ENCODE assay signal across 8 mouse cellular contexts in the genomic region with DNA sequence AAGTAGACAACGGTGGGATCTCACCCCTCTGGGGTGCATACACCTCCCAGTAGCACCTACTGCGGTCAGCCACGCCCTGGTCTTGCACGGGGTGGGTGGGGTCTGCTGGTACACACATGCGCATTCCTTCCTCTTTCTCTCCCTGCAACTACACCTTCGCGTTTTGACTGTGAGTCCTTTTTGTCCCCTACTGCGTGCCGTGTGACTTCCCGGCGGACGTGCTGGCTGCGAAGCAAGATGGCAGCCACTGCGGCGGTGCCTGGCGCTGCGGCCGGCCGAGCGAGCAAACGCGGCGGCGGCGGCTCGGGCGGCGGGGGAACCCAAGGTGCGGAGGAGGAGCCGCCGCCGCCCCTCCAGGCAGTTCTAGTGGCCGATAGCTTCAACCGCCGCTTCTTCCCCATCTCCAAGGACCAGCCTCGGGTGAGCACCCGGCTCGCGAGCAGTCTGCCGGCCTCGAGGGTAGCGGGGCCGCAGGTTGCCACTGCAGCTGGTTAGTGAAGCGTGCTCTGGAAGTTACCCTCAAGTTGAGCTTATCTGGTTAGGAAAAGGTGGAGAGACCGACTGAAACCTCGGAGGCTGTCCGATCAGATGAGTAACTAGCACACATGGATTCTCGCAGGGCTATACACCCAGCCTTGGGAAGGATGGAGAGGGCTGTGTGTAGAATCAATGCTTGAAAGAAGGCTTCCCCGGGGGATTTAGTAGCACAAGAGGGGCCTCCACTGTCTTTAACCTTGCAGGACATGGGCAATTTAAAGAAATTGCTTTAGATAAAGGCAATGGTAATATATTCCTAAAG. TPM values are rescaled to one million over a fixed set of nuclear protein-coding genes. Genes with fewer than 3 reads are reported as not detected.
DNase-seq lines count a peak whose midpoint lies in the region; ATAC-seq lines count a peak whose summit lies in the region.

Eif2b5 (plus strand) TSS at position 141 of the 799 bp plus-strand sequence.

- peak within 1 kb of the TSS; percentile 100 for H3K4me3 ChIP-seq in intestine, embryonic 14.5 days (ENCODE audit: low read depth, low read length)

- peak within 1 kb of the TSS; percentile 85 for H3K9ac ChIP-seq in intestine, embryonic 14.5 days (ENCODE audit: low read length)

- peak within 1 kb of the TSS; percentile 89 for H3K4me2 ChIP-seq in intestine, embryonic 14.5 days (ENCODE audit: low read length)

- H3K9me3 ChIP-seq in intestine, embryonic 14.5 days (ENCODE audit: control insufficient read depth, low read length): no peaks in the 10 kb centered on the region

- no peaks in the 10 kb centered on the region for H3K27me3 ChIP-seq in intestine, embryonic 14.5 days (replicated peaks; ENCODE audit: control insufficient read depth, insufficient read depth, low read length)

- H3K4me1 ChIP-seq in intestine, embryonic 14.5 days (replicated peaks; ENCODE audit: control insufficient read depth, insufficient read depth, low read length): no peaks in the 10 kb centered on the region; the same call in 1 of the 2 replicates

- H3K36me3 ChIP-seq in intestine, embryonic 14.5 days (ENCODE audit: control insufficient read depth, insufficient read depth, low read length): peaks cover 36% of the 10 kb centered on the region

- under 1% methylated on average over 49 of the region's 49 CpGs for WGBS in intestine, embryonic 14.5 days

- intact Hi-C loops in left cerebral cortex, postnatal 14 days (cut with DNase I): loop anchor here (5.0 kb wide), 1 partner anchor 143 kb away; no protein-coding TSS in a partner anchor

- ATAC-seq in intestine, embryonic 14.5 days (replicated peaks; ENCODE audit: low FRiP score, low TSS enrichment, low read depth): peak; percentile 93

- DNase-seq in adrenal gland, adult 18-20 months (ENCODE audit: low spot score in 2 of 2): peak; percentile 92
- peak; percentile 93 for DNase-seq in embryo, embryonic 11 days
- peak; percentile 93 for DNase-seq in gastrocnemius, postnatal 25 days
- DNase-seq in intestine, embryonic 14.5 days (ENCODE audit: low spot score): peak; percentile 93
- peak; percentile 92 to 93 for DNase-seq in left cerebral cortex, postnatal 14 days (ENCODE audit: low spot score in 2 of 2)
- peak; percentile 90 for DNase-seq in mesoderm, embryonic 11.5 days (ENCODE audit: low read depth, low spot score)
- peak; percentile 91 to 93 for DNase-seq in right cerebral cortex, postnatal 36 days (ENCODE audit: low spot score in 2 of 2)
- peak; percentile 97 for DNase-seq in yolk sac, embryonic 10.5 days (ENCODE audit: low spot score)

- peak within 1 kb of the TSS; percentile 62; the same call in 1 of the 2 replicates for H3K27ac ChIP-seq in intestine, embryonic 14.5 days (ENCODE audit: low read depth)

RNA-seq across cellular contexts. Expression of gene Eif2b5, which starts in this region (rescaled TPM):
- total RNA-seq in adrenal gland, adult 18-20 months (2021): 10 to 100 TPM; 58.2 to 60.1 TPM
- total RNA-seq in gastrocnemius, postnatal 25 days (2021): 10 to 100 TPM; 50.0 to 50.1 TPM
- 98.9 and 99.8 TPM in 2 replicates for polyA plus RNA-seq in intestine, embryonic 14.5 days (2014; fragmentation: Nextera tagmentation; extraction: Ambion mirVana)
- total RNA-seq in left cerebral cortex, postnatal 14 days (2021): 10 to 100 TPM; 55.0 to 57.6 TPM

Comparison
In these comparisons a context has a peak if more than half of its experiments do, and no peak if none do; other contexts are left out.
1. Peak in every context shown above with its lines: DNase-seq, ATAC-seq, H3K4me3 ChIP-seq and H3K27ac ChIP-seq.